In genomic region chr2:25262795-25263622, GRCm38 (mm10) we compare ENCODE assay signal across 8 mouse cellular contexts. TPM values are rescaled to one million over a fixed set of nuclear protein-coding genes. Genes with fewer than 3 reads are reported as not detected.
DNase-seq lines count a peak whose midpoint lies in the region; ATAC-seq and TF ChIP-seq lines count a peak whose summit lies in the region.

No protein-coding gene starts in this region.

- H3K4me3 ChIP-seq in lung, adult 2 months (replicated peaks; ENCODE audit: extremely low read depth, low read depth, low read length), result peak overlapping the region; percentile 66
- peak overlapping the region; percentile 63 for H3K4me3 ChIP-seq in forebrain, embryonic 15.5 days
- peak overlapping the region; percentile 88 for H3K4me3 ChIP-seq in kidney, embryonic 16.5 days (ENCODE audit: low read length)

- peak overlapping the region; percentile 60 for H3K9ac ChIP-seq in forebrain, embryonic 15.5 days (replicated peaks)
- H3K9ac ChIP-seq in kidney, embryonic 16.5 days (replicated peaks; ENCODE audit: low read length), result peak overlapping the region; percentile 76

- TF ChIP-seq CTCF in lung, adult 2 months (IDR thresholded peaks at IDR 0.05; ENCODE audit: insufficient read depth, low read length), result no peak

- peak overlapping the region; percentile 62 for H3K27ac ChIP-seq in forebrain, embryonic 15.5 days (replicated peaks)
- 0 out of 2 replicates have a peak overlapping the region, but pooled peaks have one; percentile 39 for H3K27ac ChIP-seq in kidney, embryonic 16.5 days (ENCODE audit: low read length)

- TF ChIP-seq POLR2A in lung, adult 2 months (IDR thresholded peaks at IDR 0.05; ENCODE audit: borderline replicate concordance, extremely low read depth, low read depth, low read length), result no peak

- H3K4me1 ChIP-seq in lung, adult 2 months (ENCODE audit: control insufficient read depth, insufficient read depth, low read length), result peaks cover 10% of the 10 kb centered on the region
- peaks cover 58% of the 10 kb centered on the region for H3K4me1 ChIP-seq in forebrain, embryonic 15.5 days
- H3K4me1 ChIP-seq in kidney, embryonic 16.5 days (ENCODE audit: insufficient read depth, low read length), result peaks cover 34% of the 10 kb centered on the region

- H3K36me3 ChIP-seq in forebrain, embryonic 15.5 days, result no peaks in the 10 kb centered on the region
- H3K36me3 ChIP-seq in kidney, embryonic 16.5 days (ENCODE audit: insufficient read depth, low read length), result no peaks in the 10 kb centered on the region

- H3K9me3 ChIP-seq in forebrain, embryonic 15.5 days, result no peaks in the 10 kb centered on the region
- no peaks in the 10 kb centered on the region for H3K9me3 ChIP-seq in kidney, embryonic 16.5 days (ENCODE audit: low read length)

- H3K27me3 ChIP-seq in forebrain, embryonic 15.5 days, result peaks cover 15% of the 10 kb centered on the region; the same call in 1 of the 2 replicates
- H3K27me3 ChIP-seq in kidney, embryonic 16.5 days (ENCODE audit: insufficient read depth, low read length), result no peaks in the 10 kb centered on the region

- peak overlapping the region; percentile 98 for H3K4me2 ChIP-seq in forebrain, embryonic 15.5 days (replicated peaks)
- H3K4me2 ChIP-seq in kidney, embryonic 16.5 days (replicated peaks; ENCODE audit: low read depth, low read length), result peak overlapping the region; percentile 99

- 1% methylated on average over 81 of the region's 82 CpGs for WGBS in lung, adult 2 months
- WGBS in forebrain, embryonic 15.5 days, result under 1% methylated on average over 82 of the region's 82 CpGs
- under 1% methylated on average over 82 of the region's 82 CpGs for WGBS in kidney, embryonic 16.5 days

- no peak for DNase-seq in lung, adult 2 months
- no peak for DNase-seq in lung, postnatal 25 days (ENCODE audit: low spot score)
- peak; percentile 77 for DNase-seq in brain, adult 2 months (ENCODE audit: low read depth, low spot score)
- peak; percentile 48 for DNase-seq in mesoderm, embryonic 11.5 days (ENCODE audit: low read depth, low spot score)
- peak; percentile 62 for DNase-seq in testis, postnatal 10 days (ENCODE audit: low spot score)
- no peak for DNase-seq in gastrocnemius, adult 18-20 months (ENCODE audit: low spot score)

- no peak for ATAC-seq in forebrain, embryonic 15.5 days (replicated peaks)
- ATAC-seq in kidney, embryonic 16.5 days (ENCODE audit: low FRiP score, low TSS enrichment), result peak; percentile 10; the same call in 1 of the 2 replicates

RNA-seq across cellular contexts. Expression of gene Tprn, which starts 0.6 kb away (rescaled TPM):
- polyA plus RNA-seq in lung, adult 2 months (2012; rRNA removed), result 17.4 and 24.3 TPM in 2 replicates
- polyA plus RNA-seq in forebrain, embryonic 15.5 days (2015; fragmentation: Nextera tagmentation; extraction: Ambion mirVana), result 15.6 and 16.5 TPM in 2 replicates
- polyA plus RNA-seq in kidney, embryonic 16.5 days (2015; fragmentation: Nextera tagmentation; extraction: Ambion mirVana), result 12.0 and 12.1 TPM in 2 replicates
- total RNA-seq in gastrocnemius, adult 18-20 months (2021), result 1 to 10 TPM; 2.9 to 3.8 TPM

RNA-seq across cellular contexts. Expression of gene Tmem203, which starts 7.8 kb away (rescaled TPM):
- polyA plus RNA-seq in lung, adult 2 months (2012; rRNA removed), result 53.5 and 54.5 TPM in 2 replicates
- 16.4 and 19.7 TPM in 2 replicates for polyA plus RNA-seq in forebrain, embryonic 15.5 days (2015; fragmentation: Nextera tagmentation; extraction: Ambion mirVana)
- polyA plus RNA-seq in kidney, embryonic 16.5 days (2015; fragmentation: Nextera tagmentation; extraction: Ambion mirVana), result 24.8 and 25.6 TPM in 2 replicates
- total RNA-seq in gastrocnemius, adult 18-20 months (2021), result 10 to 100 TPM; 12.0 to 12.1 TPM

RNA-seq across cellular contexts. Expression of gene Ssna1, which starts 9.2 kb away (rescaled TPM):
- 41.6 and 49.5 TPM in 2 replicates for polyA plus RNA-seq in lung, adult 2 months (2012; rRNA removed)
- 209 and 225 TPM in 2 replicates for polyA plus RNA-seq in forebrain, embryonic 15.5 days (2015; fragmentation: Nextera tagmentation; extraction: Ambion mirVana)
- 209 and 211 TPM in 2 replicates for polyA plus RNA-seq in kidney, embryonic 16.5 days (2015; fragmentation: Nextera tagmentation; extraction: Ambion mirVana)
- total RNA-seq in gastrocnemius, adult 18-20 months (2021), result 10 to 100 TPM; 27.9 to 30.9 TPM

RNA-seq across cellular contexts. Expression of gene Anapc2, which starts 9.3 kb away (rescaled TPM):
- polyA plus RNA-seq in lung, adult 2 months (2012; rRNA removed), result 82.1 and 133 TPM in 2 replicates
- polyA plus RNA-seq in forebrain, embryonic 15.5 days (2015; fragmentation: Nextera tagmentation; extraction: Ambion mirVana), result 148 and 150 TPM in 2 replicates
- 146 and 152 TPM in 2 replicates for polyA plus RNA-seq in kidney, embryonic 16.5 days (2015; fragmentation: Nextera tagmentation; extraction: Ambion mirVana)
- total RNA-seq in gastrocnemius, adult 18-20 months (2021), result 10 to 100 TPM; 27.6 to 30.4 TPM

RNA-seq across cellular contexts. Expression of gene AL732309.1, which starts 16.3 kb away (rescaled TPM):
- polyA plus RNA-seq in lung, adult 2 months (2012; rRNA removed), result 15.0 and 20.9 TPM in 2 replicates
- 6.5 and 6.8 TPM in 2 replicates for polyA plus RNA-seq in forebrain, embryonic 15.5 days (2015; fragmentation: Nextera tagmentation; extraction: Ambion mirVana)
- 6.1 and 7.0 TPM in 2 replicates for polyA plus RNA-seq in kidney, embryonic 16.5 days (2015; fragmentation: Nextera tagmentation; extraction: Ambion mirVana)
- 1 to 10 TPM; 1.3 to 1.4 TPM for total RNA-seq in gastrocnemius, adult 18-20 months (2021)

Comparison
In these comparisons a context has a peak if more than half of its experiments do, and no peak if none do; other contexts are left out.
1. DNase-seq: peak in brain, adult 2 months (single experiment), mesoderm, embryonic 11.5 days (single experiment) and testis, postnatal 10 days (single experiment); none in lung, adult 2 months (single experiment), lung, postnatal 25 days (single experiment) and gastrocnemius, adult 18-20 months (single experiment).
2. Peak in every context shown above with its lines, with median percentiles within 50 percentile points of each other: H3K4me3 ChIP-seq.